Mouse (Mus musculus): ENCODE results near the gene Lpp.

Lpp gene

GRCm38 (mm10) chr16:24506237-24506636 is 112.9 kb downstream of the Lpp start:
- no peak for DNase-seq

GRCm38 (mm10) chr16:24506740-24507139 is 113.4 kb downstream of the Lpp start:
- DNase-seq = no peak

- no peak for DNase-seq
Measured at GRCm38 (mm10) chr16:24507927-24508540, 114.7 kb downstream of the Lpp start.

DNA sequence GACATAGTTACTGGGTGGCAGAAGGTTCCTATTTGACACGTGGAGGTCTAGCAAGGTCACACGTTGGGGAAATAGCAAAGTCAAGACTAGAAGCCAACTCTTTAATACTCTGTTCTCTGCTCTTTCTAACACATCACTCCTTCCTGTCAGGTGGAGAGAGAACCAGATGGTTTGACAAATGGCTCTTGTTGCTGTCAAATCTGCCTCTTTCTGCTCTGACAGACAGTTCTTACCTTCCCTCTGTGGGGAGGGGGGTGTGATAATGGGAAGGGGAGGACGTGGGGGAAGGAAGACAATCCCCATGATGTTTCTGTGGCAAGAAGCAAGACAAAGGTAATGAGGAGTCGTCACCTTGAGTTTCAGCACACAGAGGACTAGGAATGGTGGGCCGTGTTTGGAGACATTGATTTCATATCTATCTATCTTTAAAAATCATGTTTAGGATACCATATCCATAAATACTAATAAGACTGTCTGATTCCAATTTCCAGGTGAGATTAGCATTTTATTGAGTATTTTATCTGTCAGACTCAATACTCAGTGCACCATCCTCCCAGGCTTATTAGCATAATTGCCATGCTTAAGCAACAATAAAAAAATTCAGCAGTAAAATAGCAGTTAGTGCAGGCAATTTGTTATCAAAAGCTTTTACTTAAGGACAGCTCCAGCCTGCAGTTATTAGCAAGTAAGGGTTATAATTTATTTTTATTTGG is 115.9 kb downstream of the Lpp start:
- no peak for DNase-seq

- DNase-seq = no peak
Measured at GRCm38 (mm10) chr16:24509813-24510166, 116.5 kb downstream of the Lpp start.

GRCm38 (mm10) chr16:24513228-24513627 is 119.9 kb downstream of the Lpp start:
- no peak for DNase-seq

- no peak for DNase-seq
Measured at GRCm38 (mm10) chr16:24514802-24515727, 121.8 kb downstream of the Lpp start.

DNA sequence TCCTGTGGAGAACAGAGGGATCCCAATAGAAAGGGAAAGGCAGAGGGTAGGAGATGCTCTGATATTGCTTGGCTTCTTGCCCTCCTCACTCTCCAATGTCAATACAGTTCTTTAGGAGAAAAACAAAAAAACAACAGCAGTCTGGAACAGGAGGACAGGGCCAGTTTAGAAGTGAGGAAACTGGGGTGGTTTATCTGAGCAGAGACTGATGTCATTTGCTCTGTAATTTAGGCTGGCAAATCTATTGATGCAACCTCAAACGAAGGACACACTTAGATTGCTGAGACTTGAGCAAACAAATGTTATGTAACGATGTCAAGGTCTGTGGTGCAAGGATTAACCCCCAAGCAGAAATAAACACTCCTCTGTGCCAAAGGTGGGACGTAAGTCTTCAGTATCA is 123.7 kb downstream of the Lpp start:
- DNase-seq = no peak

GRCm38 (mm10) chr16:24517501-24518042 is 124.3 kb downstream of the Lpp start:
- DNase-seq = no peak

GRCm38 (mm10) chr16:24518785-24519184 is 125.5 kb downstream of the Lpp start:
- DNase-seq = no peak

DNA sequence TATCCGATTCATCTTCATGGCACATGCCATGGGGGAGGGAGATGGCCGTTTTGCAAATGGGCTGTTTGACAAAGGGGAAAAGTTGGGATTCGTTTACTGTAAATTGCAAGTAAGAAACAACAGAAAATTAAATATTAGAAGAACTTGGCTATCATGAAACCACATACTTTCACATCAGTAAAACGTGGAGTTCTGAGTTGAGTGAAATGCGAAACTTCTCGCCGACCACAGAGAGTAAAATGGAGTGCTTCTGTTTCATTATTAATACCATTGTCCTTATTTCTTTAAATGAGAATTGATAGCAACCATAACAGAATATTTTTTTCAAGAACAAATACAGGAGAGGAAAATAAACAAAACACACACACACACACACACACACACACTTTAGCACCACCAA is 133.9 kb downstream of the Lpp start:
- no peak for DNase-seq

GRCm38 (mm10) chr16:24531681-24532080 is 138.4 kb downstream of the Lpp start:
- peak; percentile 26 to 45 for DNase-seq

GRCm38 (mm10) chr16:24535221-24535620 is 141.9 kb downstream of the Lpp start:
- DNase-seq = no peak

- no peak for DNase-seq
Measured at GRCm38 (mm10) chr16:24536261-24536660, 143.0 kb downstream of the Lpp start.

DNA sequence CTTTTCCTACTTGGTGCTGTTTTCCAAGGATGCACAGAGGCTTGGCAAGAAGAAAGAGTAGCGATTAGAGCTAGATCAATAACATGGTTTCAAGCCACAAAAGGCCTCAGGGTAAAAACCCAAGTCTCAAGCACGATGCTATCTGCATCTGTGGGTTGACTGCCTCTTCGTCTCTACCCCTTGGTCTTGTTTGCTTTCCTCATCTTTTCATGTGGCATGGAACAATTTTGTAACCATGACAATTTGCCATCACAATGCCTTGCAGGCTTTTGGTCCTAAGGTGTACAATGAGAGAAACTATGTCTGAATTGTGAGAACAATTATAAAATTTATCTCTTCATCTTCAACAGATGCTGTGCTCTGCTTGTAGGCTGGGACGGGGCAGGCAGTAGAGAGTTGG is 145.7 kb downstream of the Lpp start:
- no peak for DNase-seq

DNA sequence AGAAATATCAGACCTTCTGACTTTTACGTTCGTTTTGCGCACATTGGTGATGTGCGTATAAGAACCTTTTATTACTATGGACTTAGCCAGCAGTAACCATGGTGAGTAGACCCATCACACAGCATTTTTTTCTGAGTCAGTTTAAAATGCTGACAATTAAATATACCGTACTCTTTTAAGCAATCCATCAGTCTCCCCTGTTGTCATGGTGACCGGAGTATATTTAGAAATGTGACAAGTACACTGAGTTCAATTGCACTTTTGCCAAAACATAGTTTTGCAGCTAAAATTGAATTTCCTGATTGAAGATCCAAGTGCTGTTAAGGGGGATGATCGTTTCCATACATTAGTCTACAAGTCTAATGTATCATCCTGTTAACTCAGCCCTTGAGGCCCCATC is 149.6 kb downstream of the Lpp start:
- DNase-seq = no peak

- no peak for DNase-seq
Measured at GRCm38 (mm10) chr16:24545366-24545765, 152.1 kb downstream of the Lpp start.

GRCm38 (mm10) chr16:24558458-24558857 is 165.2 kb downstream of the Lpp start:
- no peak for DNase-seq

DNA sequence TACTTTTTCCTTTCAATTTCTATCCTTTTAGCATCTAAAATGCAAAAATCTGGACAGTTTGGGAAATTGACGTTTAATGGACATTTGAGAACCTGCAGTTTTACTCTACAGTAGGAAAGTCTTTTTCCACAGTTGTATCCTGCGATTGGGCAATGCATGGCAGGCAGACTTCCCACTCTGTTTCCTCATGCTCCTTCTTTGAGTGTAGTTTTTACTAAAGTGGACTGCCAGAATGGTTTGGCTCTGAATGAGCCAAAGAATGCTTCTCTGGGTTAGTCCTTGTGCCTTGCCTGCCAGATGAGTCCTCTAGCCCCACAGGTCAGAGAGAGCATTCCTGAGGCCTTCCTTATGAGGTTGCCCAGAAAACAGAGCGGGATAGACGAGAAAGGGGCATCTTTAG is 166.5 kb downstream of the Lpp start:
- no peak for DNase-seq

DNA sequence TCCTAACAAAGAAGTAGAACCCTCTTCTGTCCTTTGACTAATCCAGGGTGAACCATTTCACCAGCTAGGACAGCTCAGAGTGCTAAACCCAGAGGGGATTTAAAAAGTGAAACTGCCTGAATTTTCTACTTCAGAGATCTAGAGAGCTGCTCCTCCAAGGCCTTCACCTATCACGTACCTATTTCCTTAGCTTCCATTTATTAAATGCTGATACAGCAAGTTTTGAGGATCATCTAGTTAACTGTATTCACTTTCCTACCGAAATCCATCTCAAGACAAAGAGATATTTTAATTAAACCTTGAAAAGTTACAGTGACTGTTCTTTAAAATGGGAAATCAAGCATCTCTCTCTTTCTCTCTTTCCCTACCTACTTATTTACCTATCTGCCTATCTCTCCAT is 167.7 kb downstream of the Lpp start:
- no peak for DNase-seq

- no peak for DNase-seq
Measured at GRCm38 (mm10) chr16:24561602-24562001, 168.3 kb downstream of the Lpp start.

DNA sequence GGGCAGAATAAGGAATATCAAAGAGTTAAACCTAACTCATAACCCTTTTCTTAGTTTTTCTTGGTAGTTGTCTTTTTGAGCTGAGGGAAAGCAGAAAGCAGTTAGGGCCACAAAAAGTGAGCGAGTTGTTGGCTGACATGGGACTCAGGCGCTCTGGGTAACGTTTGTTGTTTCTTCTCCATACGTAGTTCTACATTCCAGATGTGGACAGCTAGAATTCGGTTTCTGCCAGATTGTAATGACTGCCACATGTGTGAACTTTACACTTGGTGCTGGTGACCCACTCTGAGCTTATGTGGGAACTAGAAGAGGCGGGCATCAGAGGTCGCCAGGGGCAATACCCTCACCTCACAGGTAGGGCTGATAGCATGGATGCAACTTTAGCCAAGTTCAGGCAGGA is 172.0 kb downstream of the Lpp start:
- no peak for DNase-seq

DNA sequence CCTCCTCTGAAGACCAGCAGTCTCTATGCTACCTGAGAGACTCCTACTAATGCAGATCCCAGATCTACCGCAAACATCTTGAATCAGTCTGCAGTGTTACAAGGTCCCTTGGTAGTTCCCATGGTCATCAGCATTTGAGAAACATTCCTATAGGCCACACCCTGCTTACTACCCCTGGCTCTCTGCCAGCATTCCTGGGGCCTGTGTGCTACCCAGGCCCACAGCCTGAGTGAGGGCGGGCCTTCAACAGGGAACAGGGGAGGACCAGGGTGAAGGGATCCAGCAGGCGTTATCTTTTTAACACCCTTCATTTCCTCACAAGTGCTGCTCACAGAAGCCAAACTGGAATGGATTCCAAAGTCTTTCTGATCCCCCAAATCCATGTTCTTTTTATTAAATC is 173.0 kb downstream of the Lpp start:
- peak in 1 of 2 experiments; percentile 25 for DNase-seq

DNA sequence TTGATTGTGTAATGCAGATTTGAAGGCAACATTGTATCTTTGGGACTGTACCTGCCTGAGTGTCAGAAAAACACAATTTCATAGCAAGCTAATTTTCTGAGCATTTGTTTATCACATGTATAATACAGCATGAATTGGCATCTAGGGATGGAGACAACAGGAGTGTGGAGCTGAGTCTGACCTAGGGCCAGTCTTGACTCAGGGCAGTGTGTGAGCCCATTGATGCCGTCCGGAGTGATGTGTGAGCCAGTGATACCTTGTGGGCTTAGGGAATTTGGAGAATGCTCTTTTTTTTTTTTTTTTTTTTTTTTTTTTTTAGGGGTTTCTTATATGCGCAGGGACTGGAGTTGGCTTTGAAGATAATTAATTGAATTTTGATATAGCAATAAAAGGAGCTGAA is 174.3 kb downstream of the Lpp start:
- no peak for DNase-seq

Measured in cerebellum, postnatal 10 days (tissue).